Mouse (Mus musculus) forebrain, embryonic 15.5 days (tissue): Measurements from ENCODE around the gene Exd2. TPM values are rescaled to one million over a fixed set of nuclear protein-coding genes. Genes with fewer than 3 reads are reported as not detected.

Experiments used
- ATAC-seq: fragments of 200-750 bp; cut with Nextera tagmentation; replicated peaks from 2 replicates; pipeline ENCODE4 v1.8.0; 2017; ENCODE audit warnings: mild to moderate bottlenecking, moderate TSS enrichment, moderate library complexity
- H3K27ac ChIP-seq: fragments of 300-500 bp; sonication (generic); replicated peaks from 2 replicates; pipeline ENCODE4 v1.5.1; 2015; ENCODE audit warnings: mild to moderate bottlenecking, inconsistent platforms
- H3K27me3 ChIP-seq: fragments of 300-500 bp; sonication (generic); 2 replicates; pipeline ENCODE4 v1.6.1; 2015; ENCODE audit warnings: inconsistent platforms
- H3K36me3 ChIP-seq: fragments of 300-500 bp; sonication (generic); 2 replicates; pipeline ENCODE4 v1.6.1; 2015; ENCODE audit warnings: mild to moderate bottlenecking, inconsistent platforms
- H3K4me1 ChIP-seq: fragments of 300-500 bp; sonication (generic); 2 replicates; pipeline ENCODE4 v1.6.1; 2015; ENCODE audit warnings: inconsistent platforms
- H3K4me2 ChIP-seq: fragments of 300-500 bp; sonication (generic); replicated peaks from 2 replicates; pipeline ENCODE4 v1.6.1; 2015; ENCODE audit warnings: mild to moderate bottlenecking, inconsistent platforms
- H3K4me3 ChIP-seq: fragments of 300-500 bp; sonication (generic); 2 replicates; pipeline ENCODE4 v1.5.1; 2015; ENCODE audit warnings: mild to moderate bottlenecking, inconsistent platforms
- H3K9ac ChIP-seq: fragments of 300-500 bp; sonication (generic); replicated peaks from 2 replicates; pipeline ENCODE4 v1.6.1; 2015; ENCODE audit warnings: mild to moderate bottlenecking, inconsistent platforms
- H3K9me3 ChIP-seq: fragments of 300-500 bp; sonication (generic); 2 replicates; pipeline ENCODE4 v1.6.1; 2016; ENCODE audit warnings: inconsistent platforms
- WGBS: fragments of 180-500 bp; shearing (Covaris S2); methylation state at CpG from one replicate; pipeline ENCODE4 v1.1.7; 2015; ENCODE audit warnings: mixed read lengths; 5-methylcytosine and 5-hydroxymethylcytosine counted together
- polyA plus RNA-seq: library from polyadenylated mRNA; unstranded; fragments of >200 nt; fragmentation: Nextera tagmentation; extraction: Ambion mirVana; gene quantifications from 2 replicates; pipeline ENCODE4 v1.2.1, GENCODE M21; 2015

The Exd2 gene
- polyA plus RNA-seq, 1 experiment from 2014 or later = 62.0 TPM

DNA sequence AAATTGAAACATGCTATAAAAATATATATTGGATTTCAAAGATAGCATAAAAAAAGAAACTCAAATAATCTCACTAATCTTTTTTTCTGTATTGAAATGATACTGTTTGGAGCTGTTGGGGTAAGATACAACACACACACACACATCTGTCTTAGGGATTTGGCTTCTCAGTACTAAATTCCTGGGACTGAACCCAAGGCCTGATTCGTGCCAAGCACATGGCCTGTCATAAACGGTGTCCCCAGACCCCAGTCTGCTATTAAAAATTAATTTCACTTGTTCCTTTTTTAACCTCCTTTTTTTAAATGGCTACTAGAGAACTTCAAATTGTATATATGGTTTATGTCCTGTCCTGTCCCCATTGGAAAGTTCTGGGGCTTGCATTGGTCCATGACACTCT is 67.2 kb downstream of the Exd2 start:
- H3K9me3 ChIP-seq = no peaks in the 10 kb centered on the region
- H3K36me3 ChIP-seq = no peaks in the 10 kb centered on the region
- peaks cover 36% of the 10 kb centered on the region for H3K4me1 ChIP-seq
- no peak for ATAC-seq
- no peak overlapping the region for H3K27ac ChIP-seq
- no peak overlapping the region for H3K4me2 ChIP-seq
- no peaks in the 10 kb centered on the region for H3K27me3 ChIP-seq
- H3K4me3 ChIP-seq = no peak overlapping the region
- no peak overlapping the region for H3K9ac ChIP-seq
- 74% methylated on average over 2 of the region's 2 CpGs for WGBS

DNA sequence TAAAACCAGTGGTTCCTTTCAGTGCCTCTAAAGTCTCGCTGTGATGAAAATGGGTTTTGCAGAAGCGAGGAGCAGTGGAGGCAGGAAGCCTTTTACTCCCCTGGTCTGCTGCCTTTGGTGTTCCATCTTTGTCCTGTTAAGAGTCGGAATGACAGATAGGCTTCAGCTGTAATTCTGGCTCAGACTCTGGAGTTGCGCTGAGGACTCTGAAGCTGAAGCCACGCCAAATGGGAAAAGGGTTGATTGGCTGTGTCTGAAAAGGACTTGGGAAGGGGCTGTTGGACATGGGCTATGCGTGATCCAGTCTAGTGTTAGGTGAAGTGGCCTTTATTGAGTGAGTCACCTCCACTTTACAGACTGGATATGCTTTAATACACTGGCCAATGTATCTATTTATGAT is 67.7 kb downstream of the Exd2 start:
- H3K27ac ChIP-seq = no peak overlapping the region
- H3K4me3 ChIP-seq = no peak overlapping the region
- no peaks in the 10 kb centered on the region for H3K27me3 ChIP-seq
- no peak overlapping the region for H3K4me2 ChIP-seq
- no peak for ATAC-seq
- H3K9ac ChIP-seq = no peak overlapping the region
- 70% methylated on average over 6 of the region's 6 CpGs for WGBS
- H3K36me3 ChIP-seq = no peaks in the 10 kb centered on the region
- peaks cover 31% of the 10 kb centered on the region for H3K4me1 ChIP-seq
- no peaks in the 10 kb centered on the region for H3K9me3 ChIP-seq

DNA sequence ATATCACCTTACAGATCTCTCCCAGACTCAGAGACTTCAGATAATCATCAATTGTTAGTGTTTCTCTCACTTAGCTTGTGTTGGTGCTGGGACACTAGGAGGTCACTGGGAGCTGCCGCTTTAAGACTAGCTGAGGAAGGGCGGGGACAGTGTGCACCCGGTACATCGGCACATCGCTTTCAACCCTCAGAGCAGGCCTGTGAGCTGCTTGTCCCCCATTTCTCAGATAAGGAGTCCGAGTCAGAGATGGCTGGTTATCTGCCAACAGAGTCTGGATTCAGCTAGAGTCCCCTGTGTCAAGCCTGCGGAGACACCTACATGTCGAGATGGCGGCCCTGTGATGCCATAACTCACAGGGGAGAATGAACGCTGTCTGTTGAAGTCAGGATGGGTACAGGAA is 68.7 kb downstream of the Exd2 start:
- ATAC-seq = no peak
- Histone ChIP-seq H3K27ac (no peak overlapping the region), H3K4me1 (peaks cover 21% of the 10 kb centered on the region), H3K9me3 (no peaks in the 10 kb centered on the region), H3K4me2 (no peak overlapping the region), H3K27me3 (no peaks in the 10 kb centered on the region), H3K36me3 (no peaks in the 10 kb centered on the region), H3K9ac (no peak overlapping the region), H3K4me3 (no peak overlapping the region)
- 86% methylated on average over 10 of the region's 10 CpGs for WGBS

DNA sequence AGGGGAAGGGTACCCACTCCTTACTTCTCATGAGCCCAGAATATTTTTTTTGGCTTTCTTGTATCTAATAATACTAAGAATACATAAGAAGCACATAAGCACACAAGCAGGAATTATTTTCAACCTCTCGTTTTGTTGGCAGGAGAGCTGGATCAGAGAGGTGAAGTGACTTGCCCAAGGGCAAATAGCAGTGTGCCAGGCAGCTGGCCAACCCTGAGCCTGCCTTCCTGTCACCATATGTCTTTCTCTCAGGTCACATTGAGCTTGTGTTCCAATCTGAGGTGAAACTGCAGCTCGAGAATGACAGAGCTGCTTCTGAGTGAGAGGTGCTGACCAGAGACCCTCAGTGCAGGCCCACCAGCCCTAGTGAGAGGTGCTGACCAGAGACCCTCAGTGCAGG is 71.0 kb downstream of the Exd2 start:
- H3K4me2 ChIP-seq = no peak overlapping the region
- H3K9ac ChIP-seq = no peak overlapping the region
- H3K4me1 ChIP-seq = peaks cover 4% of the 10 kb centered on the region; the same call in 1 of the 2 replicates
- H3K4me3 ChIP-seq = no peak overlapping the region
- no peak overlapping the region for H3K27ac ChIP-seq
- WGBS = 49% methylated on average over 2 of the region's 2 CpGs
- no peaks in the 10 kb centered on the region for H3K9me3 ChIP-seq
- no peaks in the 10 kb centered on the region for H3K36me3 ChIP-seq
- ATAC-seq = no peak
- H3K27me3 ChIP-seq = no peaks in the 10 kb centered on the region

DNA sequence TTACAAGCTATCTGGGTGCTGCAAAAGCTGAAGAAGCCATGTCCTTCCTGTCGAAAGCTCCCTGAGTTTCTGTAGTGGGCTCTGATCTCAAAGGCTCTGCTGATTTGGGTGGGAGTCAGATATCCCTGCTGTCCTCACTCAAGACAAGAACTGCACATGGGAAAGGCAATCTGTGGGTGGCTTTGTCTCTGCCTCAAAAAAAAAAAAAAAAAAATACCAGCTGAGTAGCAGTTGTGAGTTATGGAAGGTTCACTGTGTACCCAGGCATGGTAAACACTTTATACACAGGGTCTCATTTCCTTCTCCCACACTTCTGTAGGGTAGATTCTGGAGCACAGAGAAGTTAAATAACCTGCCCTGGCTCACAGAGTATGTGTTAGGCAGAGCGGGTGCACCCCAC is 74.4 kb downstream of the Exd2 start:
- 97% methylated on average over 2 of the region's 2 CpGs for WGBS
- Histone ChIP-seq H3K4me3 (no peak overlapping the region), H3K4me2 (no peak overlapping the region), H3K27me3 (no peaks in the 10 kb centered on the region), H3K9ac (no peak overlapping the region), H3K36me3 (no peaks in the 10 kb centered on the region), H3K27ac (no peak overlapping the region), H3K4me1 (no peaks in the 10 kb centered on the region), H3K9me3 (no peaks in the 10 kb centered on the region)
- ATAC-seq = no peak

DNA sequence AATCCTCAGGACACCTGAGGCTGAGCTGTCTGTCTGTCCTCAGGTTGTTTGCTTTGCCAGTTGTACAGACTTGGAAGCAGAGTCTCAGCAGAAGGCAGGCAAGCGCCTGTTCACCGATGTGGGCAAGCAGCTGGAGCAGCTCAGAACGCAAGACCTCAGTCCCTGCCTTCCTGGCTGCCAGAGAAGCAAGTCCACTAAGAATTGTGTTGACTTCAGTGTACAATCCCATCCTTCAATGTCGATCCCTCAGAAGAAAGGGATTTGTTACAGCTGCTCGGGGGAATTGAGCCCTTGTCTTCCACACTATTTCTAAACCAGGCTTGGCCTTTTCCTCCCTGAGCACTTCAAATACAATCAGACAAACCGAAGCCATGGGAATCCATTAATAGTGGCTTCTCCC is 75.4 kb downstream of the Exd2 start:
- Histone ChIP-seq H3K4me2 (no peak overlapping the region), H3K4me1 (no peaks in the 10 kb centered on the region), H3K9me3 (no peaks in the 10 kb centered on the region), H3K9ac (no peak overlapping the region), H3K27me3 (no peaks in the 10 kb centered on the region), H3K36me3 (no peaks in the 10 kb centered on the region), H3K27ac (no peak overlapping the region), H3K4me3 (no peak overlapping the region)
- no peak for ATAC-seq
- WGBS = 76% methylated on average over 6 of the region's 6 CpGs

DNA sequence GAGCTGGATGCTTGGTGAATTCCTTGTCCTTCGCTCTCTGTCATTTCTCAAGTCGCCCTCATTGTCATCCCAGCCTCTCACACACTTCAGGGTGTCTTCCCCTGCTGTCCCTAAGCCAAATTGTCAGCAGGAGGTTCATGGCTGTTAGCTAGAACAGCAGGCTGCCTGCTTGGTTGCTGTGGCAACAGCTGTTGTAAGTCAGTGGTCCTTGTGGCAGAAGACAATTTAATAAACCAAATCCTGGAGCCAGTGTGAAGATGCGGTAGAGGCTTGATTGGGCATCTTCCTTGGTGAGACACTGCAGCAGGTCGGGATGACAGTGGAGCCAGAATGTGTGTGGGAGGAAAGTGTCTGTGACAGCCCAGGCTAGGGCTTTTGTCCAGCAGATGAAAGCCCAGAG is 82.4 kb downstream of the Exd2 start:
- H3K4me2 ChIP-seq = no peak overlapping the region
- 14% methylated on average over 4 of the region's 4 CpGs for WGBS
- 0 out of 2 replicates have a peak, but pooled peaks have one; percentile 19 for ATAC-seq
- peaks cover 18% of the 10 kb centered on the region for H3K4me1 ChIP-seq
- H3K9me3 ChIP-seq = no peaks in the 10 kb centered on the region
- H3K4me3 ChIP-seq = no peak overlapping the region
- H3K9ac ChIP-seq = no peak overlapping the region
- H3K27ac ChIP-seq = peak overlapping the region; percentile 46; the same call in 1 of the 2 replicates
- H3K27me3 ChIP-seq = no peaks in the 10 kb centered on the region
- H3K36me3 ChIP-seq = no peaks in the 10 kb centered on the region

DNA sequence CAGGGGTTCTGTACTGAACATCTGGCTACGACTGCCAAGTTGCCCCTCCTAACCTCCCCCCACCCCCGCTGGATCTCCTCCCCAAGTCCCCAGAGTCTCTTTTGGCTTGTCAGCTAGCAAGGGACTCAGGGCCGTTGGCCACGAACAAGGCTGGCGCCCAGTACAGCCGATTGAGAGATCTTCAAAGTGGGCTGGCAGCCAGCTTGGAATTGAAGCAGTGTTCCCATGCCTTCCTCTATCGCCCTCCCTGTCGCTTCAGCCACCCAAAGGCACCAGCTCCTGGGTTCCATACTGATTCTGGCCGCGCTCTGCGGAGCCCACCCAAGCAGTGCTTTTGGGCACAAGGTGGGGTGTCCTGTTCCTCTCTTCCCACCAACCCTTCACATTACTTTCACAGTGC is 86.8 kb downstream of the Exd2 start:
- 59% methylated on average over 11 of the region's 11 CpGs for WGBS
- no peaks in the 10 kb centered on the region for H3K36me3 ChIP-seq
- no peak overlapping the region for H3K27ac ChIP-seq
- H3K9me3 ChIP-seq = no peaks in the 10 kb centered on the region
- H3K27me3 ChIP-seq = no peaks in the 10 kb centered on the region
- H3K4me1 ChIP-seq = peaks cover 18% of the 10 kb centered on the region
- no peak overlapping the region for H3K9ac ChIP-seq
- H3K4me3 ChIP-seq = no peak overlapping the region
- no peak for ATAC-seq
- no peak overlapping the region for H3K4me2 ChIP-seq

Other genes with a start within 250 kb of the Exd2 start
- gene Actn1, start 202.7 kb upstream of the Exd2 start, polyA plus RNA-seq = 8.8 and 8.9 TPM in 2 replicates
- 19.9 and 21.0 TPM in 2 replicates for gene Dcaf5, start 26.5 kb upstream of the Exd2 start, polyA plus RNA-seq
- 21.2 and 23.7 TPM in 2 replicates for gene Galnt16, start 55.2 kb downstream of the Exd2 start, polyA plus RNA-seq
- gene Slc39a9, start 180.8 kb downstream of the Exd2 start, polyA plus RNA-seq = 25.4 and 26.0 TPM in 2 replicates
- 315 and 344 TPM in 2 replicates for gene Erh, start 181.2 kb downstream of the Exd2 start, polyA plus RNA-seq
- gene Plekhd1, start 229.5 kb downstream of the Exd2 start, polyA plus RNA-seq = 0.46 and 0.89 TPM in 2 replicates